Mouse (Mus musculus) forebrain, embryonic 14.5 days (tissue): Measurements from ENCODE around the gene Mapk1ip1l. TPM values are rescaled to one million over a fixed set of nuclear protein-coding genes. Genes with fewer than 3 reads are reported as not detected.
A peak's percentile ranks its signal among the peaks of the same experiment; 100 is the strongest.

Source experiments
- ATAC-seq: fragments of 200-750 bp; cut with Nextera tagmentation; 2 replicates; pipeline ENCODE4 v1.8.0; 2017; ENCODE audit warnings: mild to moderate bottlenecking, moderate library complexity
- DNase-seq: peaks from one replicate; pipeline ENCODE4 v3.0.0-alpha.2; 2015; ENCODE audit warnings: low spot score
- H3K27ac ChIP-seq: fragments of 300-500 bp; sonication (generic); 2 replicates; pipeline ENCODE4 v1.5.1; 2014; ENCODE audit warnings: low read depth, mild to moderate bottlenecking, control low read depth, low read length, moderate library complexity
- H3K27me3 ChIP-seq: fragments of 300-500 bp; sonication (generic); replicated peaks from 2 replicates; pipeline ENCODE4 v1.6.1; 2014; ENCODE audit warnings: low read length, control low read depth, mixed read lengths; ENCODE audit not compliant: control insufficient read depth, insufficient read depth
- H3K36me3 ChIP-seq: fragments of 300-500 bp; sonication (generic); 2 replicates; pipeline ENCODE4 v1.6.1; 2014; ENCODE audit warnings: low read length, control low read depth; ENCODE audit not compliant: control insufficient read depth, insufficient read depth
- H3K4me1 ChIP-seq: fragments of 300-500 bp; sonication (generic); 2 replicates; pipeline ENCODE4 v1.6.1; 2014; ENCODE audit warnings: antibody characterized with exemption, low read length, control low read depth; ENCODE audit not compliant: control insufficient read depth, insufficient read depth
- H3K4me2 ChIP-seq: fragments of 300-500 bp; sonication (generic); 2 replicates; pipeline ENCODE4 v1.6.1; 2014; ENCODE audit warnings: mild to moderate bottlenecking, control low read depth, low read length
- H3K4me3 ChIP-seq: fragments of 300-500 bp; sonication (generic); 2 replicates; pipeline ENCODE4 v1.5.1; 2014; ENCODE audit warnings: low read depth, low read length, control low read depth
- H3K9ac ChIP-seq: fragments of 300-500 bp; sonication (generic); 2 replicates; pipeline ENCODE4 v1.6.1; 2014; ENCODE audit warnings: mild to moderate bottlenecking, low read length, control low read depth, moderate library complexity
- H3K9me3 ChIP-seq: fragments of 300-500 bp; sonication (generic); replicated peaks from 2 replicates; pipeline ENCODE4 v1.6.1; 2016; ENCODE audit warnings: low read length, control low read depth, mixed read lengths; ENCODE audit not compliant: control insufficient read depth
- WGBS: fragments of 180-500 bp; shearing (Covaris S2); extraction: QIAGEN DNeasy Blood & Tissue Kit; methylation state at CpG from one replicate; pipeline ENCODE4 v1.1.7; 2014; 5-methylcytosine and 5-hydroxymethylcytosine counted together
- polyA plus RNA-seq: library from polyadenylated mRNA; unstranded; fragments of >200 nt; fragmentation: Nextera tagmentation; extraction: Ambion mirVana; gene quantifications from 2 replicates; pipeline ENCODE4 v1.2.1, GENCODE M21; 2014

The Mapk1ip1l gene
- polyA plus RNA-seq, 1 experiment from 2014 or later = 49.0 TPM

- Histone ChIP-seq H3K4me2 (no peak overlapping the region), H3K27ac (no peak overlapping the region), H3K9me3 (no peaks in the 10 kb centered on the region), H3K9ac (no peak overlapping the region), H3K4me1 (peaks cover 12% of the 10 kb centered on the region), H3K36me3 (0 out of 2 replicates have a peak, but pooled peaks cover 2% of the 10 kb centered on the region), H3K27me3 (no peaks in the 10 kb centered on the region), H3K4me3 (no peak overlapping the region)
- WGBS = 81% methylated on average over 2 of the region's 2 CpGs
- DNase-seq (no peak), ATAC-seq (no peak)
Observed at GRCm38 (mm10) chr14:47296232-47296631, 1.8 kb upstream of the Mapk1ip1l start.

- peak; percentile 80 for ATAC-seq
Observed at GRCm38 (mm10) chr14:47298408-47298792, 334 bp downstream of the Mapk1ip1l start.

GRCm38 (mm10) chr14:47298819-47299261 lies 774 bp downstream of the Mapk1ip1l start:
- Histone ChIP-seq H3K9me3 (no peaks in the 10 kb centered on the region), H3K4me1 (peaks cover 12% of the 10 kb centered on the region), H3K27me3 (no peaks in the 10 kb centered on the region), H3K36me3 (0 out of 2 replicates have a peak, but pooled peaks cover 2% of the 10 kb centered on the region), H3K4me3 (peak overlapping the region; percentile 83), H3K27ac (peak overlapping the region; percentile 96), H3K9ac (peak overlapping the region; percentile 95), H3K4me2 (peak overlapping the region; percentile 82)
- peak; percentile 60 for ATAC-seq
- DNase-seq = peak; percentile 58
- WGBS = under 1% methylated on average over 15 of the region's 15 CpGs

More at GRCm38 (mm10) chr14:47298408-47298792, 334 bp downstream of the Mapk1ip1l start:
- DNase-seq = peak; percentile 47
- Histone ChIP-seq H3K4me3 (peak overlapping the region; percentile 83), H3K4me2 (peak overlapping the region; percentile 82), H3K9me3 (no peaks in the 10 kb centered on the region), H3K27ac (peak overlapping the region; percentile 96), H3K27me3 (no peaks in the 10 kb centered on the region), H3K9ac (peak overlapping the region; percentile 95), H3K36me3 (0 out of 2 replicates have a peak, but pooled peaks cover 2% of the 10 kb centered on the region), H3K4me1 (peaks cover 12% of the 10 kb centered on the region)
- under 1% methylated on average over 25 of the region's 38 CpGs for WGBS

GRCm38 (mm10) chr14:47302885-47303680 lies 5.0 kb downstream of the Mapk1ip1l start:
- H3K4me3 ChIP-seq = no peak overlapping the region
- ATAC-seq (no peak), DNase-seq (no peak)
- H3K9me3 ChIP-seq = no peaks in the 10 kb centered on the region
- peaks cover 12% of the 10 kb centered on the region for H3K4me1 ChIP-seq
- H3K36me3 ChIP-seq = 0 out of 2 replicates have a peak, but pooled peaks cover 6% of the 10 kb centered on the region
- H3K9ac ChIP-seq = no peak overlapping the region
- H3K27me3 ChIP-seq = no peaks in the 10 kb centered on the region
- WGBS = 72% methylated on average over 14 of the region's 14 CpGs
- no peak overlapping the region for H3K4me2 ChIP-seq
- no peak overlapping the region for H3K27ac ChIP-seq

- H3K9me3 ChIP-seq = no peaks in the 10 kb centered on the region
- peaks cover 4% of the 10 kb centered on the region; the same call in 1 of the 2 replicates for H3K4me1 ChIP-seq
- DNase-seq (no peak), ATAC-seq (no peak)
- no peak overlapping the region for H3K4me3 ChIP-seq
- H3K36me3 ChIP-seq = peaks cover 19% of the 10 kb centered on the region; the same call in 1 of the 2 replicates
- H3K9ac ChIP-seq = no peak overlapping the region
- H3K27me3 ChIP-seq = no peaks in the 10 kb centered on the region
- no peak overlapping the region for H3K4me2 ChIP-seq
- no peak overlapping the region for H3K27ac ChIP-seq
- 92% methylated on average over 6 of the region's 6 CpGs for WGBS
Observed at GRCm38 (mm10) chr14:47304814-47305405, 6.8 kb downstream of the Mapk1ip1l start.

GRCm38 (mm10) chr14:47305933-47306332 lies 7.9 kb downstream of the Mapk1ip1l start:
- no peak overlapping the region for H3K4me2 ChIP-seq
- no peak for DNase-seq
- no peaks in the 10 kb centered on the region for H3K4me1 ChIP-seq
- H3K9me3 ChIP-seq = no peaks in the 10 kb centered on the region
- H3K9ac ChIP-seq = no peak overlapping the region
- H3K36me3 ChIP-seq = peaks cover 29% of the 10 kb centered on the region
- no peak overlapping the region for H3K4me3 ChIP-seq
- no peaks in the 10 kb centered on the region for H3K27me3 ChIP-seq
- no peak overlapping the region for H3K27ac ChIP-seq
- 91% methylated on average over 4 of the region's 4 CpGs for WGBS
- no peak for ATAC-seq

- peaks cover 43% of the 10 kb centered on the region for H3K36me3 ChIP-seq
- H3K9me3 ChIP-seq = no peaks in the 10 kb centered on the region
- H3K4me2 ChIP-seq = no peak overlapping the region
- no peaks in the 10 kb centered on the region for H3K4me1 ChIP-seq
- no peak for ATAC-seq
- H3K27me3 ChIP-seq = no peaks in the 10 kb centered on the region
- no peak overlapping the region for H3K27ac ChIP-seq
- no peak overlapping the region for H3K4me3 ChIP-seq
- no peak for DNase-seq
- WGBS = 89% methylated on average over 3 of the region's 3 CpGs
- no peak overlapping the region for H3K9ac ChIP-seq
Observed at GRCm38 (mm10) chr14:47307669-47308068, 9.6 kb downstream of the Mapk1ip1l start.

GRCm38 (mm10) chr14:47309061-47309460 lies 11.0 kb downstream of the Mapk1ip1l start:
- no peak for ATAC-seq

More at GRCm38 (mm10) chr14:47309061-47309460, 11.0 kb downstream of the Mapk1ip1l start:
- 96% methylated on average over 1 of the region's 1 CpGs for WGBS
- H3K36me3 ChIP-seq = peaks cover 50% of the 10 kb centered on the region
- H3K27me3 ChIP-seq = no peaks in the 10 kb centered on the region
- H3K4me2 ChIP-seq = no peak overlapping the region
- no peaks in the 10 kb centered on the region for H3K9me3 ChIP-seq
- no peak overlapping the region for H3K4me3 ChIP-seq
- DNase-seq = no peak
- H3K27ac ChIP-seq = no peak overlapping the region
- H3K4me1 ChIP-seq = no peaks in the 10 kb centered on the region
- H3K9ac ChIP-seq = no peak overlapping the region
